8 mouse cellular contexts compared by ENCODE assay signal in genomic region chr5:31219070-31219469, GRCm38 (mm10). TPM values are rescaled to one million over a fixed set of nuclear protein-coding genes. Genes with fewer than 3 reads are reported as not detected.
DNase-seq lines count a peak whose midpoint lies in the region; ATAC-seq and TF ChIP-seq lines count a peak whose summit lies in the region.

No protein-coding gene starts in this region.

- H3K27ac ChIP-seq in ES-Bruce4 (ENCODE audit: insufficient read depth, low read length): no peak overlapping the region
- no peak overlapping the region for H3K27ac ChIP-seq in limb, embryonic 11.5 days (replicated peaks; ENCODE audit: low read depth, low read length)

- TF ChIP-seq EP300 in ES-Bruce4 (IDR thresholded peaks at IDR 0.05; ENCODE audit: insufficient read depth, low read depth, low read length): no peak

- no peak for TF ChIP-seq CTCF in ES-Bruce4 (IDR thresholded peaks at IDR 0.05; ENCODE audit: low read depth, low read length)

- H3K36me3 ChIP-seq in ES-Bruce4 (ENCODE audit: control insufficient read depth, insufficient read depth, low read length, poor library complexity, severe bottlenecking): peaks cover 5% of the 10 kb centered on the region
- H3K36me3 ChIP-seq in erythroblast, embryonic 14.5 days (ENCODE audit: control insufficient read depth): peaks cover 32% of the 10 kb centered on the region
- 0 out of 2 replicates have a peak, but pooled peaks cover 2% of the 10 kb centered on the region for H3K36me3 ChIP-seq in limb, embryonic 11.5 days (ENCODE audit: control insufficient read depth, insufficient read depth, low read length)

- H3K27me3 ChIP-seq in ES-Bruce4 (ENCODE audit: control insufficient read depth, insufficient read depth, low read length, poor library complexity, severe bottlenecking): no peaks in the 10 kb centered on the region
- H3K27me3 ChIP-seq in erythroblast, embryonic 14.5 days (ENCODE audit: control insufficient read depth): no peaks in the 10 kb centered on the region
- H3K27me3 ChIP-seq in limb, embryonic 11.5 days (ENCODE audit: control insufficient read depth, insufficient read depth, low read length): no peaks in the 10 kb centered on the region

- no peak for ATAC-seq in limb, embryonic 11.5 days (ENCODE audit: insufficient number of reproducible peaks, low FRiP score, low TSS enrichment, low read depth)

- no peaks in the 10 kb centered on the region for H3K4me1 ChIP-seq in ES-Bruce4 (ENCODE audit: control insufficient read depth, insufficient read depth, low read length)
- H3K4me1 ChIP-seq in erythroblast, embryonic 14.5 days (ENCODE audit: control insufficient read depth): peaks cover 59% of the 10 kb centered on the region
- H3K4me1 ChIP-seq in limb, embryonic 11.5 days (ENCODE audit: control insufficient read depth, insufficient read depth, low read length): 0 out of 2 replicates have a peak, but pooled peaks cover 3% of the 10 kb centered on the region

- peak overlapping the region; percentile 82 for H3K4me2 ChIP-seq in limb, embryonic 11.5 days (ENCODE audit: low read depth, severe bottlenecking)

- H3K4me3 ChIP-seq in ES-Bruce4 (ENCODE audit: low read depth, low read length): no peak overlapping the region
- H3K4me3 ChIP-seq in erythroblast, embryonic 14.5 days (replicated peaks): peak overlapping the region; percentile 68
- peak overlapping the region; percentile 98; the same call in 1 of the 2 replicates for H3K4me3 ChIP-seq in limb, embryonic 11.5 days (ENCODE audit: low read depth, low read length)

- H3K9ac ChIP-seq in ES-Bruce4 (ENCODE audit: low read depth, poor library complexity, severe bottlenecking): peak overlapping the region; percentile 57
- H3K9ac ChIP-seq in limb, embryonic 11.5 days (ENCODE audit: low read length): no peak overlapping the region

- WGBS in limb, embryonic 11.5 days: 4% methylated on average over 2 of the region's 2 CpGs

- no peak for TF ChIP-seq POLR2A in ES-Bruce4 (IDR thresholded peaks at IDR 0.05; ENCODE audit: insufficient read depth, low read length)

- peak; percentile 61 for DNase-seq in embryo, embryonic 10 days (ENCODE audit: low spot score)
- no peak for DNase-seq in embryo, embryonic 9.5 days (ENCODE audit: extremely low spot score)
- no peak for DNase-seq in limb, embryonic 11.5 days (ENCODE audit: low spot score)
- peak; percentile 53 for DNase-seq in retina, embryonic 14.5 days (ENCODE audit: low spot score)
- no peak for DNase-seq in B cell, adult 2 months
- DNase-seq in right cerebral cortex, postnatal 25 days: no peak

- H3K9me3 ChIP-seq in ES-Bruce4 (replicated peaks; ENCODE audit: control insufficient read depth, insufficient read depth, low read length, poor library complexity, severe bottlenecking): no peaks in the 10 kb centered on the region
- no peaks in the 10 kb centered on the region for H3K9me3 ChIP-seq in erythroblast, embryonic 14.5 days (ENCODE audit: control insufficient read depth, low read length)
- H3K9me3 ChIP-seq in limb, embryonic 11.5 days (ENCODE audit: control insufficient read depth, low read length): no peaks in the 10 kb centered on the region

RNA-seq across cellular contexts. Expression of gene Ppm1g, which starts 1.4 kb away (rescaled TPM):
- polyA plus RNA-seq in ES-Bruce4 (2011; ENCODE audit: insufficient read depth, insufficient read length, low read depth, missing spikeins): 188 and 225 TPM in 2 replicates
- 31.4 and 40.0 TPM in 2 replicates for polyA plus RNA-seq in erythroblast, embryonic 14.5 days (2012)
- 154 and 159 TPM in 2 replicates for polyA plus RNA-seq in limb, embryonic 11.5 days (2014; fragmentation: Nextera tagmentation; extraction: Ambion mirVana)

RNA-seq across cellular contexts. Expression of gene Zfp513, which starts 17.0 kb away (rescaled TPM):
- 25.5 and 25.8 TPM in 2 replicates for polyA plus RNA-seq in ES-Bruce4 (2011; ENCODE audit: insufficient read depth, insufficient read length, low read depth, missing spikeins)
- 2.5 TPM in 2 replicates for polyA plus RNA-seq in erythroblast, embryonic 14.5 days (2012)
- 5.5 and 6.2 TPM in 2 replicates for polyA plus RNA-seq in limb, embryonic 11.5 days (2014; fragmentation: Nextera tagmentation; extraction: Ambion mirVana)

RNA-seq across cellular contexts. Expression of gene Nrbp1, which starts 21.6 kb away (rescaled TPM):
- 55.4 and 68.6 TPM in 2 replicates for polyA plus RNA-seq in ES-Bruce4 (2011; ENCODE audit: insufficient read depth, insufficient read length, low read depth, missing spikeins)
- polyA plus RNA-seq in erythroblast, embryonic 14.5 days (2012): 2.3 and 2.6 TPM in 2 replicates
- polyA plus RNA-seq in limb, embryonic 11.5 days (2014; fragmentation: Nextera tagmentation; extraction: Ambion mirVana): 119 and 124 TPM in 2 replicates

RNA-seq across cellular contexts. Expression of gene Gm9970, which starts 22.0 kb away (rescaled TPM):
- polyA plus RNA-seq in ES-Bruce4 (2011; ENCODE audit: insufficient read depth, insufficient read length, low read depth, missing spikeins): not detected in 2 replicates
- not detected in 2 replicates for polyA plus RNA-seq in erythroblast, embryonic 14.5 days (2012)
- 0.38 and 0.49 TPM in 2 replicates for polyA plus RNA-seq in limb, embryonic 11.5 days (2014; fragmentation: Nextera tagmentation; extraction: Ambion mirVana)

RNA-seq across cellular contexts. Expression of gene Eif2b4, which starts 25.8 kb away (rescaled TPM):
- 40.7 and 45.2 TPM in 2 replicates for polyA plus RNA-seq in ES-Bruce4 (2011; ENCODE audit: insufficient read depth, insufficient read length, low read depth, missing spikeins)
- polyA plus RNA-seq in erythroblast, embryonic 14.5 days (2012): 32.5 and 34.0 TPM in 2 replicates
- 71.9 and 73.0 TPM in 2 replicates for polyA plus RNA-seq in limb, embryonic 11.5 days (2014; fragmentation: Nextera tagmentation; extraction: Ambion mirVana)

Comparison
In these comparisons a context has a peak if more than half of its experiments do, and no peak if none do; other contexts are left out.
1. DNase-seq: peak in embryo, embryonic 10 days (single experiment) and retina, embryonic 14.5 days (single experiment); none in embryo, embryonic 9.5 days (single experiment), limb, embryonic 11.5 days (single experiment), B cell, adult 2 months (0 of 2) and right cerebral cortex, postnatal 25 days (single experiment).
2. RNA of gene Nrbp1, which starts 21.6 kb away (polyA plus RNA-seq): 119 to 124 TPM in limb, embryonic 11.5 days and 55.4 to 68.6 TPM in ES-Bruce4; 2.3 to 2.6 TPM in erythroblast, embryonic 14.5 days; every median in the first group is over 10 times any median in the second.